Mouse (Mus musculus) forebrain, embryonic 12.5 days (tissue): ENCODE results near the gene Rgs10. TPM values are rescaled to one million over a fixed set of nuclear protein-coding genes. Genes with fewer than 3 reads are reported as not detected.
A peak's percentile ranks its signal among the peaks of the same experiment; 100 is the strongest.
"Not testable (repeated sequence)": the region's sequence is repeated elsewhere in the genome, so short reads cannot be mapped to it uniquely, and the experiment has no call there.

Experiments
- ATAC-seq: fragments of 200-750 bp; cut with Nextera tagmentation; 2 replicates; pipeline ENCODE4 v1.8.0; 2017; ENCODE audit warnings: moderate TSS enrichment; ENCODE audit not compliant: low FRiP score
- H3K27ac ChIP-seq: fragments of 300-500 bp; sonication (generic); 2 replicates; pipeline ENCODE4 v1.5.1; 2016; ENCODE audit warnings: mild to moderate bottlenecking
- H3K27me3 ChIP-seq: fragments of 300-500 bp; sonication (generic); 2 replicates; pipeline ENCODE4 v1.6.1; 2016; ENCODE audit warnings: mild to moderate bottlenecking
- H3K36me3 ChIP-seq: fragments of 300-500 bp; sonication (generic); replicated peaks from 2 replicates; pipeline ENCODE4 v1.6.1; 2016; ENCODE audit warnings: mild to moderate bottlenecking
- H3K4me1 ChIP-seq: fragments of 300-500 bp; sonication (generic); 2 replicates; pipeline ENCODE4 v1.6.1; 2016
- H3K4me2 ChIP-seq: fragments of 300-500 bp; sonication (generic); 2 replicates; pipeline ENCODE4 v1.6.1; 2016; ENCODE audit warnings: mild to moderate bottlenecking, moderate library complexity
- H3K4me3 ChIP-seq: fragments of 300-500 bp; sonication (generic); replicated peaks from 2 replicates; pipeline ENCODE4 v1.5.1; 2016; ENCODE audit warnings: mild to moderate bottlenecking
- H3K9ac ChIP-seq: fragments of 300-500 bp; sonication (generic); 2 replicates; pipeline ENCODE4 v1.6.1; 2016; ENCODE audit warnings: mild to moderate bottlenecking
- H3K9me3 ChIP-seq: fragments of 300-500 bp; sonication (generic); 2 replicates; pipeline ENCODE4 v1.6.1; 2016
- WGBS: fragments of 180-500 bp; shearing (Covaris S2); methylation state at CpG from one replicate; pipeline ENCODE4 v1.1.7; 2016; 5-methylcytosine and 5-hydroxymethylcytosine counted together
- polyA plus RNA-seq: library from polyadenylated mRNA; unstranded; fragments of >200 nt; fragmentation: Nextera tagmentation; extraction: Ambion mirVana; gene quantifications from 2 replicates; pipeline ENCODE4 v1.2.1, GENCODE M21; 2016

Gene Rgs10
- polyA plus RNA-seq, 1 experiment from 2014 or later, result 7.4 TPM

DNA sequence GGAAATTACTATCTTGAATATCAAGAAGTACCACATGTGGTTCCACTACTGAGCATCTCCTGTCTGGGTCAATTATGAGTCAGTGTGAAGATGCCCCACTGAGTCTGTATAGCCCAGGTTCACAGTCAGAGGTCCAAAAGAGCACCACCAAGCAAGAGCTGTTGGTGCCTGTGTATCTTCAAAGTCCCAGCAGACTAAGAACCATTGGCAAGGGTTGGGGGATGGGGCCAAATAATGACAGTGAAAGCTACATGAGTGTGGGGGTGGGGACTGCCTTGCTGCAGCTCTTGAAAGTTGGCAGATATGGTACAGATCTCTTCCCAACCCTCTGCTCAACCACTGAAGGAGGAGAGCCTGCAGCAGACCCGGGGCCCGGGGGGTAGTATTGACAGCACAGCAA lies 72.0 kb downstream of the Rgs10 start:
- Histone ChIP-seq H3K4me2 (no peak overlapping the region), H3K27me3 (no peaks in the 10 kb centered on the region), H3K4me1 (peaks cover 5% of the 10 kb centered on the region), H3K9me3 (no peaks in the 10 kb centered on the region), H3K4me3 (no peak overlapping the region), H3K9ac (no peak overlapping the region), H3K27ac (no peak overlapping the region), H3K36me3 (no peaks in the 10 kb centered on the region)
- no peak for ATAC-seq
- WGBS, result 60% methylated on average over 2 of the region's 2 CpGs

DNA sequence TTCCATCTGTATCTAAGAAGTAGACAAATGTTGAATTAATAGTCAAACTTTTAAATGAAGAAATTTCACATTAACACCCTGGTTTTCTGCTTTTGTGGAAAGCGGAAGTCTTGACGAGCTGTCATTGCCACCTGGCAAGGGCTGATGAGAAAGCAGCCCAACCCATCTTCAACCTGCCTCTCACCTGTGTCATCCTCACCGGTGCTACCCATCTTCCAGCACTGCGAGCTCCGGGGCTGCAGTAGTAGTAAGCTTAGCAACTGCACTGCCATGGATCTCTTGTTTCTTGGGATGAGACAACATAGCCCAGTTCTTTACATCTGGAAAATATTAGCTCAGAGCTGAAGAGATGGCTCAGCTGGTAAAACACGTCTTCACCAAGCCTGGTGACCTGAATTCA lies 72.9 kb downstream of the Rgs10 start:
- Histone ChIP-seq H3K27me3 (no peaks in the 10 kb centered on the region), H3K9me3 (no peaks in the 10 kb centered on the region), H3K4me3 (no peak overlapping the region), H3K27ac (no peak overlapping the region), H3K9ac (no peak overlapping the region), H3K4me2 (no peak overlapping the region), H3K4me1 (peaks cover 5% of the 10 kb centered on the region), H3K36me3 (no peaks in the 10 kb centered on the region)
- ATAC-seq, result no peak
- WGBS, result 87% methylated on average over 6 of the region's 6 CpGs

DNA sequence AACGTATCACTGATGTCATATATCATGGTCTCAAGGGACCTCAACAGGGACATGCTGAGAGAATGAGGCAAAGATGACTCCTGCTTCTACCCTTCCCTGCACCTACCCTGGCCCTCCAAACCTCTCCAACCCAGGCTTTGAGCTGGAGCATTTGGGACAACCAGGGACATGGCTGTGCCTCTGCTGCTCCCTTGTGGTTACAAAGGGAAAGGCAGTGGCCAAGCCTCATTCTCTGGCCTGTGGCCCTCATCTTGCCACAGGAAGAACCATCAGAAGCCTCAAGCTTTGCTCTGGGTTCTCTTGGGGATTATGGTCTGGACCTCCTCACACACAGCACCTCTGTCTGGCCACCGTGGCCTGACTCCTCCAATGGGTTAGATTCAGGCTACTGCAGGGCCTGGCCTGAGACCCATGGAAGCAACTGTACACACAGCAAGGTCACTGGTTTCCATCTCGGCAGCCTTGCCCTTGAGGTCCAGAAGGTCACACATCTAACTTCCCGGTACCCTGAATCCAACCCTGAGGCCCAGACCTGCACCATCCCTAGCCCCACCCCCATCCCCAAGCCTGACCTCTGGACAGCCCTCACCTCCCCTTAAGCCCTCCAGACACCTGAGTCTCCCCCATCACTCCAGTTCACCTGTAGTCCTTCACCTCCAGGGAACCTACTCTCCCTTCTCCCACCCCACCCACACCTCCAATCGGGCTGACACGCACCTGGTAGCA lies 73.5 kb downstream of the Rgs10 start:
- H3K36me3 ChIP-seq, result no peaks in the 10 kb centered on the region
- no peak overlapping the region for H3K4me3 ChIP-seq
- 74% methylated on average over 6 of the region's 6 CpGs for WGBS
- H3K4me1 ChIP-seq, result peaks cover 5% of the 10 kb centered on the region
- no peak overlapping the region for H3K27ac ChIP-seq
- H3K4me2 ChIP-seq, result no peak overlapping the region
- no peaks in the 10 kb centered on the region for H3K27me3 ChIP-seq
- H3K9me3 ChIP-seq, result no peaks in the 10 kb centered on the region
- ATAC-seq, result 0 out of 2 replicates have a peak, but pooled peaks have one; percentile 14
- H3K9ac ChIP-seq, result no peak overlapping the region

DNA sequence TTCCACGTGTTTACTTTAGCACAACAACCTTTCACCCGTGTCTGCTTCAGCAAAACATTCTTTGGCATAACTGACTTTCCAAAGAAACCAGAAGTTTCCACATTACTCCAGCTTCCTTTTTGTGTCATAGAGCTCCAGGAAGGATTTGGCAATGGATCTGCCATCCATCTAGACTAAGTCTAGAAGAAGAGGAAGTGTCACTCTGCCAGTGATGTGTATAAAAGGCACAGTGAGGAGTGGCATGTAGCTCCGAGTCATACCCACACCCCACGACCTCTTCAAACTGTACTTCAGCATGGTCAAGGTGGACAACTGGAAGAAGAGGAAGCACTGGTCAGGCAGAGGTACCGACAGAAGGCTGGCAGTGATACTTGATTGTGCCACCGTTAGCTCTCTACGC lies 74.1 kb downstream of the Rgs10 start:
- no peak overlapping the region for H3K9ac ChIP-seq
- H3K4me1 ChIP-seq, result peaks cover 5% of the 10 kb centered on the region
- no peak overlapping the region for H3K4me3 ChIP-seq
- WGBS, result 90% methylated on average over 7 of the region's 7 CpGs
- no peak overlapping the region for H3K27ac ChIP-seq
- no peak for ATAC-seq
- no peak overlapping the region for H3K4me2 ChIP-seq
- no peaks in the 10 kb centered on the region for H3K36me3 ChIP-seq
- no peaks in the 10 kb centered on the region for H3K27me3 ChIP-seq
- no peaks in the 10 kb centered on the region for H3K9me3 ChIP-seq

DNA sequence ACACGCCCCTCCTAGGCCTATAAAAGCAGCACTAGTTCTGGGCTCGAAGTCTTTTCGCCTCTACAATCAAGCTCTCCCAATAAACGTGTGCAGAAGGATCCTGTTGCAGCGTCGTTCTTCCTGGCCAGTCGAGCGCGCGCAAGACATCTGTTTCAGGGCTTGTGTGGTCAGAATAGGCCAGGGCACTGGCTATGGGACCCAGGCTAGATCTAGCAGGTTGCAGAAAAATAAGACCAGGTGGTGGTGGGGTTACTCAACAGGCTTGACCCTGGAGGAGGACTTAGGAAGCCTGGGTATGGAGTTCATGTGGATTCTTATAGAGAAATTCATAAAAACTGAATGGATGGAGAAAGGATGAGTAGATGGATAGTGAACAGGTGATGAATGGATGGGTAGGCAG lies 75.9 kb downstream of the Rgs10 start:
- not testable (repeated sequence) for H3K9me3 ChIP-seq, ATAC-seq, H3K36me3 ChIP-seq, H3K27ac ChIP-seq, H3K4me1 ChIP-seq, H3K9ac ChIP-seq, H3K27me3 ChIP-seq, H3K4me2 ChIP-seq, H3K4me3 ChIP-seq
- WGBS, result 93% methylated on average over 8 of the region's 10 CpGs

DNA sequence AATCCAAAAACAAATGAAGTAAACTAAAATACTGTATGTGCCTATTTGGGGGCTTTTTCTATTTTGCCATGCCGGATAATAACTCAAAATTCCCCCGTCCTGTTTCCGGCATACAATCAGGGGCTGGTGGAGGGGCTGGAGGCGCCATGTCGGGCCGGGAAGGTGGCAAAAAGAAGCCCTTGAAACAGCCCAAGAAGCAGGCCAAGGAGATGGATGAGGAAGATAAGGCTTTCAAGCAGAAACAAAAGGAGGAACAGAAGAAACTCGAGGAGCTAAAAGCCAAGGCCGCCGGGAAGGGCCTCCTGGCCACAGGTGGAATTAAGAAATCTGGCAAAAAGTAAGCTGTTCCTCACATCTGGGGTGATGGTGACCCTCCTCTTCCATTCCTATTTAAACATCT lies 78.2 kb downstream of the Rgs10 start:
- 88% methylated on average over 7 of the region's 9 CpGs for WGBS
- ATAC-seq, result not testable (repeated sequence)

DNA sequence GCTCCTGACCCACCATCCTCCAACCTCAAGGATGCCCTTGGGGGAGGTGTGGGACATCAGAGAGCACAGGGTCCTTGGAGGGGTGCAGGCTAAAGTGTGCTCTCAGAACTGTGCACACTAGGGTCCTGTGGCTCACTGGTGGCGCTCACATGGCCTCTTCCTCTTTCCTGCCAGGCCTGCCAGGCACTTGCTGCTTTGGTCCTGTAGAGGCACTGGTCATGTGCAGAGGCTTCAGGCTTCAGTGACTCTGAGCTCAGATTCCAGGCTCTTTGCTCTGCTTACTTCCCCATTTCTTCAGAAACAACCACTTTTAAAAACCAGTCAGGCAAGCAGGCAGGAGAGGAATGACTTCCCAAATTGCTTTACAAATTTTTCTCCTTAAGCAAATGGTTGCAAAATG lies 85.7 kb downstream of the Rgs10 start:
- Histone ChIP-seq H3K27ac (no peak overlapping the region), H3K27me3 (no peaks in the 10 kb centered on the region), H3K9me3 (no peaks in the 10 kb centered on the region), H3K9ac (no peak overlapping the region), H3K4me2 (no peak overlapping the region), H3K4me1 (peaks cover 4% of the 10 kb centered on the region; the same call in 1 of the 2 replicates), H3K4me3 (no peak overlapping the region), H3K36me3 (no peaks in the 10 kb centered on the region)
- 86% methylated on average over 1 of the region's 1 CpGs for WGBS
- ATAC-seq, result no peak

More for the DNA sequence above, 78.2 kb downstream of the Rgs10 start:
- not testable (repeated sequence) for H3K9me3 ChIP-seq, H3K4me3 ChIP-seq, H3K27ac ChIP-seq, H3K4me2 ChIP-seq, H3K27me3 ChIP-seq, H3K36me3 ChIP-seq, H3K9ac ChIP-seq, H3K4me1 ChIP-seq

DNA sequence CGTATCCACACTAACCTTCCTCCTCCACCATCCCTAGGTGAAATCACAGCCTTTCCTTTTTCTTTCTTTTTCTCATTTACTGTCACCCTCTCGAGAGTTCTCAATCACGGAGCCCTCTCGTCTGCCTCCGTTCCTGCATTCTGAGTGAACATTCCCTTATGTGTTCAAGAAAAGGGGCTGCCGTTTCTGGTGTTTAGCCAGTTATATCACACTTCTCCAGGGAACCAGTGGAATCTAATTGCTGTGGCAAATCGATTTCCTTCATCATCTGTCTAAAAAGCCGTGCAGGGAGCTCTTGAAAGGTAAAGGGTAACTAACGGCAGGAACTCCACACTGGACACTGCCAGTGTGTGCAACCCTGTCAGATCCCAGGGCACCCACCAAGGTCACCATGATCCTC lies 87.6 kb downstream of the Rgs10 start:
- no peak for ATAC-seq
- H3K4me1 ChIP-seq, result peaks cover 4% of the 10 kb centered on the region; the same call in 1 of the 2 replicates
- H3K27ac ChIP-seq, result no peak overlapping the region
- no peak overlapping the region for H3K4me3 ChIP-seq
- no peak overlapping the region for H3K4me2 ChIP-seq
- no peaks in the 10 kb centered on the region for H3K9me3 ChIP-seq
- no peaks in the 10 kb centered on the region for H3K36me3 ChIP-seq
- WGBS, result 71% methylated on average over 9 of the region's 9 CpGs
- no peak overlapping the region for H3K9ac ChIP-seq
- H3K27me3 ChIP-seq, result no peaks in the 10 kb centered on the region

DNA sequence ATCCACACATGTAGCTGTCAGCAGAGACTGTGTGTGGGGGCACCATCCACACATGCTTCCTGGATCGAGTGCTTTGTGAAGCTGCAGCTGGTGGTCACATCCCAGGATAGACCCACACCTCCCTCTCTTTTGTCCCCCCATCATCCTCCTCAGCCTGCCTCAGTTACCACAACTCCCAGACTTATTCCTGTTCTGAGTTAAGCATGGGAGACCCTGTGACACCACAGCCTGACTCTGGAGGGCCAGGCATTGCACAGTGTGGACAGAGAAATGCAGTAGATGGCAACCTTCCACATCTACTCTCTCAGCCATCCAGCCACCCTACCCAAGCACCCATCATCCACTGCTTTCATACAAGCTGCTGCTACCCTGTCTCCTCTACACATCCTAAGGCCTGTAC lies 93.6 kb downstream of the Rgs10 start:
- Histone ChIP-seq H3K4me1 (peaks cover 4% of the 10 kb centered on the region; the same call in 1 of the 2 replicates), H3K27ac (no peak overlapping the region), H3K9ac (no peak overlapping the region), H3K4me3 (no peak overlapping the region), H3K36me3 (no peaks in the 10 kb centered on the region), H3K27me3 (no peaks in the 10 kb centered on the region), H3K9me3 (no peaks in the 10 kb centered on the region), H3K4me2 (no peak overlapping the region)
- no peak for ATAC-seq
- WGBS, result 91% methylated on average over 1 of the region's 1 CpGs

Other genes starting within 250 kb of the Rgs10 start
- 0.29 TPM in 1 of 2 replicates, not detected in the other for gene Cox6a2, start 212.4 kb downstream of the Rgs10 start, polyA plus RNA-seq
- 14.0 and 15.4 TPM in 2 replicates for gene Armc5, start 181.4 kb downstream of the Rgs10 start, polyA plus RNA-seq
- gene 9130023H24Rik, start 180.7 kb downstream of the Rgs10 start, polyA plus RNA-seq, result 11.7 and 12.0 TPM in 2 replicates
- 24.0 and 27.7 TPM in 2 replicates for gene Tgfb1i1, start 171.9 kb downstream of the Rgs10 start, polyA plus RNA-seq
- gene Slc5a2, start 153.1 kb downstream of the Rgs10 start, polyA plus RNA-seq, result not detected in 2 replicates
- 17.3 and 19.1 TPM in 2 replicates for gene BC017158, start 120.6 kb downstream of the Rgs10 start, polyA plus RNA-seq
- gene Tial1, start 43.0 kb upstream of the Rgs10 start, polyA plus RNA-seq, result 39.5 and 39.9 TPM in 2 replicates
- gene Bag3, start 104.9 kb upstream of the Rgs10 start, polyA plus RNA-seq, result 3.0 and 3.6 TPM in 2 replicates
- gene Inpp5f, start 192.6 kb upstream of the Rgs10 start, polyA plus RNA-seq, result 136 and 160 TPM in 2 replicates